Mouse (Mus musculus): ENCODE results near the gene Scn4b.

- TF ChIP-seq CTCF (IDR thresholded peaks at IDR 0.05; ENCODE audit: low read depth): no peak
- no peak for TF ChIP-seq EP300 (IDR thresholded peaks at IDR 0.05; ENCODE audit: low read depth)
These were observed 50.7 kb downstream of the Scn4b start for GRCm38 (mm10) chr9:45188570-45189563.
